Mouse (Mus musculus) hindlimb bud, embryonic 11.5 days (tissue): ENCODE results near the gene Hapln1.

Source experiments
- DNase-seq: peaks from one replicate; pipeline ENCODE4 v3.0.0-alpha.2; 2012; ENCODE audit warnings: low read depth, low spot score; ENCODE audit errors: extremely low spot score

The Hapln1 gene

DNA sequence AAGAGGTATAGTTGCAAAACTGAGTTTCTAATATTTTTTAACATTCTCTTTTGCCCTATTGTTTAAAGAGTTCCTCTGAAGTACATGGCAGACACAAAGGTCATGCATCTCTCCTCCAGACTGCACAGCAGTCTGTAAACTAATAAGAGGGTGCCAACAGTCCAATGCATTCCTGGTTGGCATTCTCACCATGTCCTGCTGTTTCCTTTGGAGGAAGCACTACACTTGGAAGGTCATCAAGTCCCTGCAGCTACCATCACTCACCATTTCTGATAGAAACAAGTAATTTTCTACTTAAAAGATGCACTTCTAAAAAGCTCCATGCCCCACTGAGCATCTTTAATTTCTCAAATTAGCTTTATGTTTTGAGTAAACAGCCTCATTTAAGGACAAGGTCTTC lies 57.8 kb downstream of the Hapln1 start:
- DNase-seq = no peak

DNA sequence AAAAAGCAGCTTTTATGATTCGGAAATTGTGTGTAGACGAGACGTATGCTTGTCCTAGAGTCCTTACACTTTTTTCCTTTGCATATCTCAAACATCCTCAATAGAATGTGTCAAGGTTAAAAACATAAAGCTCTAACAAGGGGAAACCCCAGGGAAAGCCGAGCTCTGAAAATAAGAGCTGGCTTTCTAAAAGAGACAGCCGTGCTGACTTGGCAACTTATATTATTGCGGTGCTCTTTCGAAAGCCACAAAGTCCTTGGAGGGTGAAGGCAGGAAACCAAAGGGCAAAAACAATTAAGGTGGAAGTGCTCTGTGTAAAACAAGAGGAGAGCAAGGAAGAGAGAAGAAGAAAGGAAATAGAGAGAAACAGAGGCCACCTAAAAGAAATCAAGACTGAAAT lies 60.9 kb downstream of the Hapln1 start:
- DNase-seq = no peak

DNA sequence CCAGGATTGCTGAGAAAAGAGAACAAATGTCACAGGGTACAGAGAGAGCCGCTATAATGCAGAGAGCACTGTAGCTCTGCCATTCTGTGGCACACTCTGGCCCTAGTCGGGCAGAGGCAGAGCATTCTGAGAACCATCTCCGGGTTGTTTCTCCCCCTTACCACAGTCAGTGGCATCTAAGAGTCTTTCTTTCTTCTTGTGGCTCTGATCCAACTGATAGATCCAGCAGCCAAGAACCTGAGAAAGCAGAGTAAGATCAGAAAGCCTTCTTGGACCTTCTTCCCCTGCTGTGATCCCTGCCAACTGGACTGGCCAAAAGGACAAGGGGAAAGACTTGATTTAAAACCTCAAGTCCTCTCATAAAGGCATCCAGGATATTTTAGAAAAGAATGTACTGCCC lies 63.7 kb downstream of the Hapln1 start:
- no peak for DNase-seq

DNA sequence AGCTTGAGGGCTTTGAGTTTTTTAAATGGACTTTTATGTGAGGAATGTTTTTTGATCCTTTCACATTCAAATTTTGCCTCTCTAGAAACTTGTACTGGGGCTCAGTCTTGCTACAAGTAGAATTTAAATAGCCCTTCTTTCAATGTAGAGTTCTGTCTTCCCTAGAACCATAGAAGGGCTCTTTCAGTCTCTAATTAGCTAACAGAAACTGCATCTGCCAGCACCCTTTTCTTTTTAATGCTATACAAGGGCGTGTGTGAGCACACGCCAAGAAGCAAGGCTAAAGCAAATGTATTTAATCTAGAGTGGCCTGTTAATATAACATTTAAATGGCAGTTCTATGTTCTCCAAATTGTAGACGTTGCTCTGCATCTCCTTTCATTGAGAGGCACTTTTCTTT lies 67.8 kb downstream of the Hapln1 start:
- no peak for DNase-seq

DNA sequence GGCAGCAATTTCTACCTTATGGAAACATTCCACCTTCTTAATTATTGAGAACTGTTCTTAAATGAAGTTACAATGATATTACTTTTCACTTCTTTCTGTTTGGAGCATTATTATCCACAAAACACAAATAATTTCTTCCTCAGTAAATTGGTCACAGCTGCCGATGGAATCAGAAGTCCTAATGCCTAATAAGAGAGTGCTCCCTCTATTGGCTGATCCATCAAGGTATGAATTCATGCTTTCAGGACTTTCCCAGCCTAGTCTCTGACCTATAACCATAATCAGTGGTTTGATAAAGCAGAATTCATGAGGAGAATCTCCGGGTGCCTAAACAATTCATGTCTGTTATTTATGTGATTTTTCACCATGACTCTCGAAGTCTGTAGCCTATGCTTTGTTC lies 79.5 kb downstream of the Hapln1 start:
- no peak for DNase-seq

DNA sequence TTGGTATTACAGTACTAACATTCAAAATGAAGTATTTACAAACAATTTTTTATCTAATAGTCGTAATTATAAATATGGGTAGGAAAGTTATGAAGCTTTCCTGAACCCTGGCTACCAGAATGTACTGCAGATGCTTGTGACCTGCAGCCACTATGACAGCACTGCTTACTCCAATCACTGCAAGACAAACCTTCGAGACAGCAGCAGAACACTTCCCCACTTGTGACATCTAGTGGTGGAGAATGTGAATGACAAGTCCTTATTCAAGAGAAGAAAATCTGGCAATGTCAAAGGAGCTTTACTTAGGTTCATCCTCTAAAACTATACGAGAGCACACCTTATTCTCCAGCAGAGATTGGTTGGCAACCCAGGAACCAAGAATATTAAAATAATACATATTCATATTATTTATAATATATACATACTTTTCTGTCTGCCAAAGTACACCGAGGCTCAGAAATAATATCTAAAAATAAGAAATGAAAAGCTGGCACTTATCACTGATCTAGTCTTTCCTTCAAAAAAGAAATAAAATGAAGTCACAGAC lies 94.6 kb downstream of the Hapln1 start:
- DNase-seq = peak; percentile 67

DNA sequence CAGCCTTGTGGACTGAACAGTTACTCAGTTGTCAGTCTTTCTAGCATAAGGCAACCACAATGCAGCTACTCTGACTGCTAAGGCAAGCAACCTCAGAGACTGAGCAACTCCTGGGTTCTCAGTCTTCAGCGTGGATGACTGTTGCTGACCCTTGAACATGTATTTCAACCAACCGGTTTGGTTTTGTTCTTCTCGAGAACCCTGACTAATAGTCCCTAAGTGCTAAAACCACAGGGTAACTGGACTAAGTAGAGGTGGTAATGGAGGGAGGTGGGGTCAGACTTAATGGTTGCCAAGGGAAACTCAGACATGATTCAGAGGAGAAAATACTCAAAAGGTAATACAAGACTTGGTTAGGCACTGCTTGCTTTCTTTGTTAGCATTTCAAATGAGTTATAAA lies 97.4 kb downstream of the Hapln1 start:
- no peak for DNase-seq

DNA sequence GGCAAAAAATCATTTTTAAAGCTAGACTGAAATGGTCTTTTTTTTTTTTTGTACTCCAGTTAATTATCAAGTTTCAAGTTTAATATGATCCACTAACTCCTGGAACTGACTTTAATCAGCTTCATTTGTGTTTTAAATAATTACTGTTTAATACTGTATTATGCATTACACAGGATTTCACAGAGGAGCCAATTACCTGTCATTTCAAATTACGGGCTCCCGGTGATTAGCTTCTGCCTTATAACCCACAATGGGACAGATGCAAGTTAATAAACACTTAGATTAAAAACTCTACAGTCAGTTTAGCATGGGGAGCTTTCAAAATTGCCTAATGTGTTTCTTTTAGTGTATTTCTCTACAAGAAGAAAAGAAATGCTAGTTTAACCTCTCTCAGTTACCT lies 106.0 kb downstream of the Hapln1 start:
- DNase-seq = no peak

DNA sequence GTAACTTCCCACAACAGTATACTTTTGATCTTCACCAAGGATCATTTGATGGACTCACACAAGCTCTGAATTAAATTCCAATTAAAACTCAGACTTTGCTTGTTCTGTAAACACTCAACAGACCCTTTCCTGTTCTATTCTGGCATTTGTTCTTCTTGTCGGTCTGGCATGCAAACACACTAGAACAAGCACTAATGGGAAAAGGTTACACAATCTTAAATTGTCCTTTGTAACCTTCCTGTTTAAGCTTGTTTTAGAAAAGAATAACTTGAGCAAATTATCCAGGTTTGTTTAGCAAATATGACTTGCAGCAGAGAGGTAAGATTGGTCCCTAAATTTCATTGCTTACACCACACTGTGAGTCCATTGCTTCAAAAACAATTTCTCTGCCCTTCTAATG lies 113.2 kb downstream of the Hapln1 start:
- no peak for DNase-seq

DNA sequence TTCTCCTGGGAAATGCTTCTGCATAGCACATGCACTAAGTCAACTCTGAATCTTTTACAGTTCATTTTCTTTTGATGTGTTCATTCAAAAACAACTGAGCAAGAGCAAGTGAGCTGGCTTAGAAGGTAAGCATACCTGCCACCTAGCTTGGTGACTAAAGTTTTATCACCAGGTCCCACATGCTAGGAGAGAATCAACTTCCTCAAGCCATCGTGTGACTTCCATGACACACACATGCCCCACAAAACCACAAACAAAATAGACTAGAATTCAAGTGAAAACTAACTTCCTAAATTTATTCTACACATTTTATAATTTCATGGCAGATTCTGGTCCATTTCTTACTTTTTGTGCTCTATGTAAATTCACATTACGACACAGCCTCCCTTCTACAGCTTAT lies 113.7 kb downstream of the Hapln1 start:
- DNase-seq = no peak

DNA sequence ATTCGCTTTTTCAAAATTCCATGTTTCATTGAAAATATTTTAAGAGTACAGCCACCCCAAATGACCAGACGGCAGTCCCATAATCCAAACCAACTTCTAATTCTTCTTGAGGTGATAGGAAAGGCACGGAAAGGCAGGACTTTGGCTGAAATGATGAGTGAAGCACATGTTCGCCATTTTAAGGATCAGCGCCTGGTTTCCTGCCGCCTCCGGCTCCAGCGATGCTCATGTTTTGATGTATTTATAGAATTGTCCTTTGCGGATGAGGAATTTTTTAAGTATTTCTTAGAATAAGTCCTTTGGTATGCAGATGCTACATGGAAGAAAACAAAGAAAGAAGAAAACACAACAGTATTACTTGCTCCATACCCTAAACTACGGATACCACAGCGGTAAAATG lies 117.5 kb downstream of the Hapln1 start:
- DNase-seq = no peak
